Mouse (Mus musculus) heart, postnatal 4 days (tissue): ENCODE data around the gene Gm49721. TPM values are rescaled to one million over a fixed set of nuclear protein-coding genes. Genes with fewer than 3 reads are reported as not detected.
"Not testable (repeated sequence)": the region's sequence is repeated elsewhere in the genome, so short reads cannot be mapped to it uniquely, and the experiment has no call there.

Experiments
- DNase-seq: peaks from one replicate; pipeline ENCODE4 v3.0.0; 2021
- total RNA-seq, 2 experiments: library from RNA; stranded (reverse); gene quantifications; 2 replicates each; pipeline ENCODE4 v1.2.3; 2021

The Gm49721 gene
- total RNA-seq: not detected

DNA sequence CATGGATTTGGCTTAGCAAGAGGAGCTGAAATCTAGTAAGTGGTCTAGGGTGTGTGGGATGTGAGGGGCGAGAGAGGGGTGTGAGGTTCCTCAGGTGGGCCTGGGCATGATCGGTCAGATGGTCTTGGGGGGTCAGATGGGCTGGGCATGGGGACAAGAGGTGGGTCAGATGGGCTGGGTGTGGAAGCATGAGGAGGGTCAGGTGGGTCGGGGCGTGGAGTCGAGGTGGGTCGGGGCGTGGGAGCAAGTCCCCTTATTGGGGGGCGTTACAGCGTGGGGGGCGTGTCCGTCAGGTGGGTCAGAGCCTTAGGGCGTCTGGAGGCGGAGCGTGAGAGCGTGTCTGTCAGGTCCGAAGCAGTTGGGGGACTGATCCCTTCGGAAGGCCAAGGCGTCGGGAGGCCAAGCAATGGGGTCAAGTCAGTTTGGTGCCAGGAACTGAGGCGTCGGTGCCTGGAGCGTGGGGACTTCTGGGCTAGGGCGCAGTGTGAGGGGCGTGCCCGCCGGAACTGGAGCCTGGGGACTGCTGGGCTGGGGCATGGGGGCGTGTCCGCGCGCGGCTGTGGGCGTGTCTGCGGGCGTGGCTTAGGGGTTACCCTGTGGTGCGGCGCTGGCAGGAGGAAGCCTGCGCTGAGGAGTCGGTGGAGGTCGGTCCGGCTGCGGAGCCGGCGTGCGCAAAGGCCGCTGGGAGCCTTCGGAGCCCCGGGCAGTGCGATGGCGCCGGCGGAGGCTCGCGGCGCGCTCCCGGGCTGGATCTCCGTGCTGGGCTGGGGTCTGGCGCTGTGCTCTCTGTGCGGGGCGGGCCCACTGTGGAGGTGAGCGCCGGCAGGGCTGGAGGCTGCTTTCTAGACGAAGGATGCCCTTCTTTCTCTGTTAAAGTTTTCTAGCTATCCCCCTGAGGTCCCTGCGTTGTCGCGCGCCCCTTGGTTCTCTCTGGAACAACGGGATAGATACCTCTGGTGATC lies at the start of gene Gm49721:
Gene Gm49721, plus strand, starts transcription at position 618 of the 962 bp plus-strand sequence.
- peak; percentile 77 for DNase-seq

DNA sequence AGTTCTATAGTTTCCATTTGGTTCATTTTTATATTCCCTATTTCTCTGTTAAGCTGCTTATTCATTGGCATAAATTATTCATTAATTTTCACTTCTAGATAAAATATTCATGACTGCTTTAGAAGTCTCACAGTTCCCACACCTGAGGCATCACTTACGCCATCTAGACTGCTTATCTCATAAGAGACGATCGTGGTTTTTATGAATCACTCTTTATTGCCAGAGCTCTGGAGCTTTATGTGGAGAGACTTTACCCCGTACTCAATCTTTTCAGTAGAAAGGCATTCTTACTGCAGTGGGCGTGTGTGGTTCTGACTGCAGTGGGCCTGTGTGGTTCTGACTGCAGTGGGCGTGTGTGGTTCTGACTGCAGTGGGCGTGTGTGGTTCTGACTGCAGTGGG lies 47.1 kb upstream of the Gm49721 start:
- DNase-seq: not testable (repeated sequence)

- not testable (repeated sequence) for DNase-seq
Measured at GRCm38 (mm10) chr17:6942560-6942959, 36.1 kb upstream of the Gm49721 start.

- not testable (repeated sequence) for DNase-seq
Measured at GRCm38 (mm10) chr17:6947637-6947983, 31.1 kb upstream of the Gm49721 start.

- DNase-seq: peak; percentile 83
Measured at GRCm38 (mm10) chr17:6947984-6948768, 30.5 kb upstream of the Gm49721 start, which contains the start of gene Rsph3b. TSS of gene Rsph3b (minus strand) at chr17:6948682.

DNA sequence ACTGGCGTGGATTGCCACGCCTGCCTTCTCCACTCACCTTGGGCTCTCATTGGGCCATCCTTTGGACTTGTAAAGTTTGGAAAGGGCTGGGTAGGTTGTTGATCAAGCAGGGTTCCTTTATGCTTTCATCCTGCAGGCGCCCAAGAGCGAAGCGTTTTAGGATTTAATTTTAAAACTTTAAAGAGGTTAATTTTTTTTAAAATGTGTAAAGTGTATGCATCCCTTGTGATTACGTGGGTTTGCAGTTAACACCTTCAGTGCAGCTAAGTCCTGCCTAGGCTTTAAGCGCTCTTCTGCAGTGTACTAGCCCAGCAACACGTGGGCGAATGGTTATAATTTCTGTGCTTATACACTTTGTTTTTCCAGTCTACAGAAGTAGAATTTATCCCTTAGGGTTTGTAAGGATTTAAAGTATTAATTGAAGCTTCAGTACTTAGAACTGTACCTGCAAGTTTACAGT lies 29.9 kb upstream of the Gm49721 start:
- not testable (repeated sequence) for DNase-seq

DNA sequence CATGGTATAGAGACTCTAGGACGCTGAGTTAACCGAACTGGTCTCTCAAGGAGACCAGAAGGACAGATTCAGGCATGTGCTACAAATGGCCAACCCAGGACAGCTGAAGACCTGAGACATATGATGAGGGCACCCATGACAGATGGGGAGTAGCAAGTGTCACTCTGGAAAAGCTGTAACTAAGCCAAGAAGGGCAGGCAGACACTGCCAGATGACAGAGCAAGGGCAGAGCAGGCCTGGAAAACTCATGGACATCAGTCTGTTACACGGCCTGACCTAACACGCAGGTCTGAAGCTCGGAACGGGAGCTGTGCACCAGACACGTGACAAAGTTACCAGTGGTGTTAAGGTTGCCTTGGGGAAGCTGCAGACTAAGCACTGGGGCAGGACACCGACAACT lies 19.8 kb upstream of the Gm49721 start:
- not testable (repeated sequence) for DNase-seq

DNA sequence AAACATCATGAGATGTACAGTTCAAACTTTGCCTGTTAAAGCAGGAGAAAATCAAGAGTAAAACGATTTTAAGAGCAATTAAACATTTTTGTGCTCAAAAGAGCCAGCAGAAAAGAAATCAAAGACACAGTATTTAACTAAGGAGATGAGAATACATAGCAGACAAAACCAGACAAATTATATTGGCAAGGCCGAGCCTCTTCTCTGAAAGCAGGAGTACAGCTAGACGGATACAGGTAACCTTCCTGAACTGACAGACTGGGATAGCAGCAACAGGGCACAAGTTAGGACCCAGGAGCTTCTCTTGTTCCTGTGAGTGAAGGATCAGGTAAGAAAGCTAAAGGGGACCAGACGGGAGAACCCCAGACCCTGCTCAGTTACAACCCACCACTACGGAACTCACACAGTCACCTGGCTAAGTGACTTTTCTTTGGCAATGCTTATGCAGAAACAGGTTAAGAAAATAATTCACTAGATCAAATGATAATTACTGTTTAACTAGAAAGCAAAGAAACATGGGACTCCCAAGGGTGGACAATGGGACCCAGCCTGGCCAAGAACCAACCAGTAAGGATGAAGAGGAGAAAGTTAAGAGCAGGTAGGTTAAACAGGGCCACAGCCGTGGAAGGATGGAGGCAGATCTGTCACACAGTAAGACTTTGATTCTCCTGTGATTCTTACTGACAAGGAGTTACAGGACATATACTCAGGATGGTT lies 19.0 kb upstream of the Gm49721 start:
- DNase-seq: not testable (repeated sequence)

DNA sequence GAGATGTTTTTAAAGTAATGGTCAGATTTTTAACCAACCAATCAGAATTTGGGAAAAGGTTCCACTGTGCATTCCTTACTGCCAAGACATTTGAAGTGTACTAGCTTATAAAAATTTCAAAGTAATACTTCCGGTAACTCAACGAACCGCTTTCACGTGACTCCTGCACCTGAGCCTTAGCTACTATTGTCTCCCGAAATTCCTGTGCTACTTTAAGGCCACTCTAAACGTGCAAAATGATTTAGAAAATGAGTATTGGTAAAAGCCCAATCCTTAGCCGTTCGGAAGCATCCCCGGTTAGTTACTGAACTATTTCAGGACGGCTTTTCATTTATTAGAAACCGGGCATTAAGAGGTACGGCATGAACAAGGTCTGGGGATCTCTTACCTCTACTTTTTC lies 18.4 kb upstream of the Gm49721 start:
- DNase-seq: not testable (repeated sequence)

GRCm38 (mm10) chr17:6960776-6961175 lies 17.9 kb upstream of the Gm49721 start, which contains the start of gene Tagap1:
TSS of gene Tagap1 (minus strand) at chr17:6961156.
- DNase-seq: peak; percentile 40

GRCm38 (mm10) chr17:6961181-6962000 lies 17.3 kb upstream of the Gm49721 start:
- DNase-seq: not testable (repeated sequence)

DNA sequence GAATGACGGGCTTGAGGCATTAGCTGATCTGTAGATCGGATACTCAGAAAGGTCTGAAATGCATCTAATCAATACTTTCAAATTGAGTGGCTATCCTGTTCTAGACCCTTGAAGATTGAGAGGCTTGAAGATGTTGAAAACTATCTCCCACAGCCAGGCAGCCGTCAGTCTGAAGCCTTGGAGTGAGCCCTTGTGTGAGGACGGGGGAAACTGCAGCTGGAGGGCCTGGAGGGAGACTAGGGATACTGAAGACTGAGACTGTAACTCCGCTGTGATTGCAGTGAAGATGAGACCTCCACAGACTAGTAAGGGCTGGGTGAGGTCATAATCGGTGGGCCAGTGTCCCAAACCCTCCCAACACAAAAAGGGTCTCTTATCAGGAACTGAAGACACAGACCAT lies 16.4 kb upstream of the Gm49721 start:
- DNase-seq: not testable (repeated sequence)

GRCm38 (mm10) chr17:6962936-6963335 lies 15.8 kb upstream of the Gm49721 start:
- not testable (repeated sequence) for DNase-seq

DNA sequence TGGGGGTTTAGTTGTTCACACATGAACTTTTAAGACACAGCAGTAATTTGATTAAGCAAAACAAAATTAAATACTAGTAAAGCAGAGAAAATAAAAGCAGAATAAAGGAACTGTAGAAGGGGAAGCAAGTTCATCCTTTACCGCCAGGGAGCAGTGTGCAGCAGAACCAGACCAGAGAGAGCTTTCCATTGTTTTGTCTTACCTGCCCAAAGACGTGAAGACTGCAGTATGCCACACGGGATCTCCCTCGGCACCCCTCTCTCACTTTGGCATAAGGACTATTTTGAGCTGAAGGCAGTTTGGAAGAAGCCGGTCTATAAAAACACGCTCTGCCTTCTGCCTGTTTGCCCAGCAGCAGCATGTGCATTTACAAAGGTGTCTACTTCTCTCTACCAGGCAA lies 13.3 kb upstream of the Gm49721 start:
- DNase-seq: not testable (repeated sequence)

- DNase-seq: not testable (repeated sequence)
Measured at GRCm38 (mm10) chr17:6967673-6968072, 11.0 kb upstream of the Gm49721 start.

DNA sequence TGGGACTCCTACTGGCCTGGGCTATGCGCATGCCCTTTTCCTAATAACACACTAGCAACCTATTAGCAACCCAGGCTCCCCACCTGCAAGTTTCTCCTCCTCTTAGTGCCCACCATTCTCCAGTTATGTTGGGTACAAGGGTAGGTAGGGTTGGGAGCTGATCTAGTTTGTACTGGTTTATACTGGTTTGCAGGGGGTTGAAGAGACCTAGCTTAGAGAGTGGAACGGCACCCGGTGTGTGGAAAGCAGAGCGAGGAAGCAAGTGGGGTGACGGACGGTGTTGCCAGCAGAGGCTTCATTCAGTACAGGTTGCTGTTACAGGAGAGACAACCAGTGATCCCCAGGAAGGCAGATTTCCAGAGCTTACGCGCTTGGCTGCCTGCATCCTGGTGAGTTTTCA lies 8.4 kb upstream of the Gm49721 start, which contains the start of gene Rnaset2b:
Gene Rnaset2b, plus strand, starts transcription at position 301 of the 400 bp plus-strand sequence.
- DNase-seq: not testable (repeated sequence)

- DNase-seq: not testable (repeated sequence)
Measured at GRCm38 (mm10) chr17:6971238-6971637, 7.5 kb upstream of the Gm49721 start.

DNA sequence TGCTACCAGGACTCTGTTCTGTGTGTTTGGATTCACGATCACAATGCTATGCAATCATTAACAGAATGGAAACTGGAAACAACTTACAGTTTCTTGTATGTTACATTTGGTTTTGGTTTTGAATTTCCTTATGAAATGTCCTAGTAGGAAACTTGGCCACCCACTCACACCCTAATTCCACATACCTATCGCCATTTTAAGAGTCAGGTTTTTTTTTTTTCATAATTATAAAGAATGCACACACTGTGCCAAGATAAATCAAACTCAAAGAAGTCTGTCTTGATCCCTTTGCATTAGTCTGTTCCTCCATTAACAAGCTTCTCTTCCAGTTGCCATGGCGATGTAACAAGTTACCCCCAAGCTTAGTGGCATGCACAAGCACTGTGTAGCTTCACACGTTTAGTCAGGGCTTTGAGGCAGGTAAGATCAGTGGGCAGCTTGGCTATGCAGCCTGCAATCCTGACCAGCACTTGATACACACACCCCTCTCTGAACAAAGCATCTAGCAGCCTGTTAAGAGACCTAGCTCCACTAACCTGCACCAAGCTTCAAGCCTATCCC lies 5.8 kb upstream of the Gm49721 start:
- not testable (repeated sequence) for DNase-seq

DNA sequence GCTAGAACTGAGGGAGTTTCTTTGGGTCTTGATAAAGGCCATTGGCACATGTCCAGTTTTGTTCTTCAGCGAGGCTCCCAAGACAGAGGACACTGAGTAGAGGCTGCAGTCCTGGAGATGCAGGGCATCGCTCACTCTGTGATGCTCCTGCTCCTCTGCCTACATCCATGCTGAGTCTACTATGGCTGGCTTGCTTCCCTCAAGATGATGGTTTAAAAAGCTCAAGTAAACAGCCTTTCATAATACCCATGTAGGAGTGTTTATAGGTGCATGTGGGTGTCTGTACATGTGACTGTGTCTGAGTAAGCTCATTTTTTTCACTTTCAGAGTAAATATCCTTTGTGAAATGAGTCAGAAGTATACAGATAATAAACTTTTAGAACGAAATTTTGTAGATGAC lies 3.7 kb upstream of the Gm49721 start:
- not testable (repeated sequence) for DNase-seq

- DNase-seq: not testable (repeated sequence)
Measured at GRCm38 (mm10) chr17:6979380-6979779, 676 bp downstream of the Gm49721 start.

DNA sequence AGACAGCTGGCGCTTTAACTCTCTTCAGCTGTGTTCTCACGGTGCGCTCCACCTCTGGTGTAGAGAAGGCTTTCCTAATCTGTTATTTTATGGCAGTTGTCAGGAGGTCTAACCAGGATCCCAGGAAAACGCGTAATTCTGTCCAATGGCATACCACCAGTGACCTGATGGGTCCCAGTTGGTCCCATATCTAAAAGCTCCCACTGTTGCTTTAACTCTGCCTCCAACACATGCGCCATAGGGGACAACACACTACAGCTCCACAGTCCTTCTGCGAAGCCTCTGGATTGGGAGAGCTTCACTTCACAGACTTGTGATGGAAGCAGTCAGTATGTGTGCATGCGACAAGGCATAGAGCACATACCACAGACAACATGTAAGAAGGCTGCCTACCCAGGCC lies 1.4 kb downstream of the Gm49721 start:
- not testable (repeated sequence) for DNase-seq
